Mouse (Mus musculus) CH12.LX (cell line): ENCODE results near the gene Tti1. TPM values are rescaled to one million over a fixed set of nuclear protein-coding genes. Genes with fewer than 3 reads are reported as not detected.

Source experiments
- DNase-seq: peaks from one replicate; pipeline ENCODE4 v3.0.0-alpha.2; 2013; ENCODE audit errors: extremely low read depth
- H3K27ac ChIP-seq: 2 replicates; pipeline ENCODE4 v1.5.1; 2012; ENCODE audit warnings: low read depth, mild to moderate bottlenecking, control low read depth, moderate library complexity; ENCODE audit not compliant: insufficient read depth
- H3K27me3 ChIP-seq: replicated peaks from 2 replicates; pipeline ENCODE3; 2012; ENCODE audit warnings: inconsistent platforms
- H3K36me3 ChIP-seq, 2 experiments: replicated peaks in 1 of 2; 2 replicates each; pipeline versions ENCODE3 to v1.6.1; 2012; ENCODE audit warnings: inconsistent platforms in 1 of 2, low read length in 1 of 2, mild to moderate bottlenecking in 1 of 2, mixed read lengths in 1 of 2, moderate library complexity in 1 of 2; ENCODE audit not compliant: control insufficient read depth in 1 of 2, insufficient read depth in 1 of 2
- H3K4me1 ChIP-seq, 2 experiments: 2 replicates each; pipeline ENCODE4 v1.6.1; 2012; ENCODE audit warnings: inconsistent platforms in 1 of 2, moderate library complexity in 1 of 2; ENCODE audit not compliant: insufficient read depth in 2 of 2, control insufficient read depth in 1 of 2
- H3K4me2 ChIP-seq: 2 replicates; pipeline ENCODE4 v1.6.1; 2012; ENCODE audit warnings: low read depth, mild to moderate bottlenecking, control low read depth; ENCODE audit not compliant: poor library complexity, insufficient read depth, severe bottlenecking
- H3K4me3 ChIP-seq, 3 experiments: fragments of 150-350 bp in 1 of 3; sonication (generic) in 1 of 3; replicated peaks in 1 of 3; 2 replicates each; pipeline versions ENCODE3 to v1.5.1; 2011 to 2012; ENCODE audit warnings: low read depth in 2 of 3, low read length in 2 of 3, mild to moderate bottlenecking in 2 of 3, moderate library complexity in 2 of 3, control low read depth in 1 of 3, improper control_type of control experiment in 1 of 3, inconsistent platforms in 1 of 3, mixed read lengths in 1 of 3; ENCODE audit not compliant: poor library complexity in 1 of 3
- H3K79me2 ChIP-seq: replicated peaks from 2 replicates; pipeline ENCODE4 v1.6.1; 2012; ENCODE audit warnings: mild to moderate bottlenecking, moderate library complexity; ENCODE audit not compliant: control insufficient read depth, poor library complexity, insufficient read depth, severe bottlenecking; ENCODE audit errors: extremely low read depth
- H3K9ac ChIP-seq: 2 replicates; pipeline ENCODE4 v1.6.1; 2012; ENCODE audit warnings: low read depth, mild to moderate bottlenecking, control low read depth, moderate library complexity; ENCODE audit not compliant: insufficient read depth
- H3K9me3 ChIP-seq: replicated peaks from 2 replicates; pipeline ENCODE3; 2012; ENCODE audit warnings: low read length, inconsistent platforms, mixed read lengths
- BHLHE40 ChIP-seq: IDR thresholded peaks from 2 replicates; pipeline ENCODE4 v1.6.1; 2011; ENCODE audit warnings: mild to moderate bottlenecking, low read depth, low read length, improper control_type of control experiment
- CHD1 ChIP-seq: IDR thresholded peaks from 2 replicates; pipeline ENCODE4 v1.6.1; 2012; ENCODE audit warnings: low read depth, low read length, improper control_type of control experiment, inconsistent platforms
- CTCF ChIP-seq, 2 experiments: IDR thresholded peaks in 1 of 2; conservative IDR thresholded peaks in 1 of 2; 2 replicates each; pipeline ENCODE4 v1.5.1; 2011 to 2012; ENCODE audit warnings: low read depth in 2 of 2, low read length in 2 of 2, improper control_type of control experiment in 1 of 2, inconsistent platforms in 1 of 2, mild to moderate bottlenecking in 1 of 2, moderate library complexity in 1 of 2
- E2F4 ChIP-seq: IDR thresholded peaks from 2 replicates; pipeline ENCODE4 v1.6.1; 2011; ENCODE audit warnings: low read depth, low read length, improper control_type of control experiment; ENCODE audit not compliant: insufficient replicate concordance
- EP300 ChIP-seq: IDR thresholded peaks from 2 replicates; pipeline ENCODE4 v1.6.1; 2011; ENCODE audit warnings: low read length, improper control_type of control experiment
- GABPA ChIP-seq: IDR thresholded peaks from 2 replicates; pipeline ENCODE4 v1.6.1; 2012; ENCODE audit warnings: low read depth, low read length, improper control_type of control experiment, inconsistent platforms; ENCODE audit not compliant: insufficient replicate concordance
- HCFC1 ChIP-seq: IDR thresholded peaks from 2 replicates; pipeline ENCODE4 v1.6.1; 2012; ENCODE audit warnings: low read depth, mild to moderate bottlenecking, inconsistent platforms, low read length, improper control_type of control experiment
- JUN ChIP-seq: IDR thresholded peaks from 2 replicates; pipeline ENCODE4 v1.6.1; 2011; ENCODE audit warnings: low read depth, mild to moderate bottlenecking, low read length, improper control_type of control experiment, moderate library complexity; ENCODE audit not compliant: insufficient read depth
- JUND ChIP-seq: conservative IDR thresholded peaks from 2 replicates; pipeline ENCODE4 v1.6.1; 2011; ENCODE audit warnings: low read depth, low read length, improper control_type of control experiment
- MAZ ChIP-seq: IDR thresholded peaks from 2 replicates; pipeline ENCODE4 v1.6.1; 2012; ENCODE audit warnings: low read depth, mild to moderate bottlenecking, inconsistent platforms, low read length, improper control_type of control experiment, moderate library complexity
- MEF2A ChIP-seq: IDR thresholded peaks from 2 replicates; pipeline ENCODE4 v1.6.1; 2014; ENCODE audit warnings: low read depth, mild to moderate bottlenecking, inconsistent platforms, low read length, improper control_type of control experiment, borderline replicate concordance
- MYC ChIP-seq: IDR thresholded peaks from 2 replicates; pipeline ENCODE4 v1.6.1; 2011; ENCODE audit warnings: low read depth, mild to moderate bottlenecking, improper control_type of control experiment, low read length
- POLR2A ChIP-seq: IDR thresholded peaks from 2 replicates; pipeline ENCODE4 v1.6.1; 2011; ENCODE audit warnings: low read depth, mild to moderate bottlenecking, improper control_type of control experiment, low read length
- POLR2AphosphoS2 ChIP-seq: IDR thresholded peaks from 2 replicates; pipeline ENCODE4 v1.6.1; 2011; ENCODE audit warnings: low read depth, low read length, improper control_type of control experiment
- RAD21 ChIP-seq: IDR thresholded peaks from 2 replicates; pipeline ENCODE4 v1.6.1; 2011; ENCODE audit warnings: low read depth, mild to moderate bottlenecking, low read length, improper control_type of control experiment, moderate library complexity
- RCOR1 ChIP-seq: conservative IDR thresholded peaks from 2 replicates; pipeline ENCODE4 v1.6.1; 2012; ENCODE audit warnings: low read depth, mild to moderate bottlenecking, inconsistent platforms, low read length, improper control_type of control experiment
- SIN3A ChIP-seq: IDR thresholded peaks from 2 replicates; pipeline ENCODE4 v1.6.1; 2012; ENCODE audit warnings: low read length, improper control_type of control experiment, inconsistent platforms
- SMC3 ChIP-seq: IDR thresholded peaks from 2 replicates; pipeline ENCODE4 v1.6.1; 2011; ENCODE audit warnings: low read depth, low read length, improper control_type of control experiment
- TBP ChIP-seq: conservative IDR thresholded peaks from 2 replicates; pipeline ENCODE4 v1.6.1; 2011; ENCODE audit warnings: low read depth, low read length, improper control_type of control experiment
- USF1 ChIP-seq: IDR thresholded peaks from 2 replicates; pipeline ENCODE4 v1.6.1; 2014; ENCODE audit warnings: low read depth, mild to moderate bottlenecking, inconsistent platforms, low read length, improper control_type of control experiment
- USF2 ChIP-seq: conservative IDR thresholded peaks from 2 replicates; pipeline ENCODE4 v1.6.1; 2011; ENCODE audit warnings: low read depth, low read length, improper control_type of control experiment
- ZC3H11A ChIP-seq: IDR thresholded peaks from 2 replicates; pipeline ENCODE4 v1.6.1; 2012; ENCODE audit warnings: low read depth, mild to moderate bottlenecking, inconsistent platforms, low read length, improper control_type of control experiment
- ZKSCAN1 ChIP-seq: IDR thresholded peaks from 2 replicates; pipeline ENCODE4 v1.6.1; 2012; ENCODE audit warnings: low read depth, inconsistent platforms, low read length, improper control_type of control experiment, borderline replicate concordance
- ZMIZ1 ChIP-seq: IDR thresholded peaks from 2 replicates; pipeline ENCODE4 v1.6.1; 2012; ENCODE audit warnings: low read depth, mild to moderate bottlenecking, inconsistent platforms, low read length, improper control_type of control experiment
- ZNF384 ChIP-seq: IDR thresholded peaks from 2 replicates; pipeline ENCODE4 v1.6.1; 2012; ENCODE audit warnings: low read depth, low read length, improper control_type of control experiment, inconsistent platforms
- dilution Hi-C: fragments of 300-500 bp; cut with MboI; formaldehyde crosslinking; loops from 2 replicates; pipeline ENCODE4 v1.14.3; 2020; ENCODE audit warnings: low sequenced_read_pairs; ENCODE audit not compliant: extremely low pct_unique_long_range_greater_than_20kb, extremely low pct_ligation_motif_present
- in situ Hi-C: fragments of 300-500 bp; cut with MboI; formaldehyde crosslinking; loops from 3 replicates; pipeline ENCODE4 v1.14.3; 2019; ENCODE audit warnings: low sequenced_read_pairs, low pct_ligation_motif_present, low pct_unique_long_range_greater_than_20kb, mixed read lengths
- polyA plus RNA-seq: library from polyadenylated mRNA; unstranded; fragments of >175 nt; gene quantifications from 2 replicates; pipeline ENCODE4 v1.2.1, GENCODE M21; 2012; ENCODE audit warnings: low read depth; ENCODE audit not compliant: insufficient read length
- total RNA-seq, 2 experiments: library from RNA; depleted of rRNA; stranded (reverse); fragments of 300-350 nt in 1 of 2; fragments of >200 nt in 1 of 2; gene quantifications; 2 replicates each; pipeline ENCODE4 v1.2.3; 2012 to 2014

Tti1 gene
- total and polyA plus RNA-seq, 3 experiments, result 19.7 to 27.2 (median 19.8) TPM

- dilution Hi-C loops (no loop called here), in situ Hi-C loops (no loop called here)
- no peak overlapping the region for H3K4me3 ChIP-seq
- peaks cover 35 to 87% of the 10 kb centered on the region in 2 experiments for H3K36me3 ChIP-seq
- no peaks in the 10 kb centered on the region for H3K9me3 ChIP-seq
- H3K4me1 ChIP-seq, result no peaks in the 10 kb centered on the region; a peak in 1 of 4 replicates
- H3K9ac ChIP-seq, result no peak overlapping the region
- DNase-seq, result no peak
- TF ChIP-seq ZMIZ1 (no peak), ZNF384 (no peak), ZKSCAN1 (no peak), SIN3A (no peak), MYC (no peak), BHLHE40 (no peak), TBP (no peak), MAZ (no peak), JUND (no peak), POLR2AphosphoS2 (no peak), EP300 (no peak), USF2 (no peak), CHD1 (no peak), HCFC1 (no peak), E2F4 (no peak)
- TF ChIP-seq, all 38 proteins: peak for 0
- Histone ChIP-seq H3K27me3 (no peaks in the 10 kb centered on the region), H3K27ac (no peak overlapping the region), H3K79me2 (no peaks in the 10 kb centered on the region; the same call in 1 of the 2 replicates), H3K4me2 (no peak overlapping the region)
Observed at GRCm38 (mm10) chr2:158043504-158043903, 15.3 kb upstream of the Tti1 start.

GRCm38 (mm10) chr2:158040396-158040795 is 12.2 kb upstream of the Tti1 start:
- Histone ChIP-seq H3K27ac (no peak overlapping the region), H3K36me3 (peaks cover 36 to 87% of the 10 kb centered on the region in 2 experiments)

More at GRCm38 (mm10) chr2:158040396-158040795, 12.2 kb upstream of the Tti1 start:
- no peak for DNase-seq
- no peaks in the 10 kb centered on the region for H3K27me3 ChIP-seq
- H3K4me3 ChIP-seq, result no peak overlapping the region
- no peak for TF ChIP-seq JUN
- no peak for TF ChIP-seq HCFC1
- no peak for TF ChIP-seq ZKSCAN1
- no peak for TF ChIP-seq GABPA
- TF ChIP-seq E2F4, result no peak
- no peak for TF ChIP-seq SMC3
- TF ChIP-seq ZC3H11A, result no peak
- TF ChIP-seq CHD1, result no peak
- TF ChIP-seq BHLHE40, result no peak
- no peak for TF ChIP-seq ZNF384
- TF ChIP-seq EP300, result no peak
- no peak for TF ChIP-seq SIN3A
- TF ChIP-seq CTCF (conservative IDR thresholded peaks at IDR 0.05 in 1 of 2, IDR thresholded peaks at IDR 0.05 in 1 of 2; ENCODE audit: low read depth in 2 of 2, low read length in 2 of 2), result no peak
- TF ChIP-seq JUND, result no peak
- no peak for TF ChIP-seq RCOR1
- TF ChIP-seq USF1, result no peak
- no peak for TF ChIP-seq RAD21
- TF ChIP-seq MAZ, result no peak
- no peak for TF ChIP-seq POLR2A
- TF ChIP-seq MEF2A, result no peak
- H3K9me3 ChIP-seq, result no peaks in the 10 kb centered on the region
- H3K4me1 ChIP-seq, result peaks cover 2 to 8% of the 10 kb centered on the region in 2 experiments; a peak in 3 of 4 replicates
- in situ Hi-C loops, result no loop called here
- dilution Hi-C loops, result no loop called here
- no peak overlapping the region for H3K9ac ChIP-seq
- no peak overlapping the region for H3K4me2 ChIP-seq
- H3K79me2 ChIP-seq, result peaks cover 7% of the 10 kb centered on the region; the same call in 1 of the 2 replicates
